Mouse (Mus musculus) intestine, postnatal 0 days (tissue): ENCODE data around the gene Olfr330. TPM values are rescaled to one million over a fixed set of nuclear protein-coding genes. Genes with fewer than 3 reads are reported as not detected.
"Not testable (repeated sequence)": the region's sequence is repeated elsewhere in the genome, so short reads cannot be mapped to it uniquely, and the experiment has no call there.

Experiments
- ATAC-seq: fragments of 200-750 bp; cut with Nextera tagmentation; 2 replicates; pipeline ENCODE4 v1.8.0; 2017; ENCODE audit warnings: mild to moderate bottlenecking, moderate TSS enrichment, moderate library complexity
- H3K27ac ChIP-seq: fragments of 300-500 bp; sonication (generic); 2 replicates; pipeline ENCODE4 v1.5.1; 2014; ENCODE audit warnings: mild to moderate bottlenecking, low read depth, low read length, moderate library complexity
- H3K27me3 ChIP-seq: fragments of 300-500 bp; sonication (generic); replicated peaks from 2 replicates; pipeline ENCODE4 v1.6.1; 2014; ENCODE audit warnings: low read length, mixed read lengths; ENCODE audit not compliant: control insufficient read depth, insufficient read depth
- H3K36me3 ChIP-seq: fragments of 300-500 bp; sonication (generic); 2 replicates; pipeline ENCODE4 v1.6.1; 2014; ENCODE audit warnings: mild to moderate bottlenecking, moderate library complexity; ENCODE audit not compliant: control insufficient read depth, insufficient read depth
- H3K4me1 ChIP-seq: fragments of 300-500 bp; sonication (generic); replicated peaks from 2 replicates; pipeline ENCODE4 v1.6.1; 2014; ENCODE audit warnings: antibody characterized with exemption, low read length, mixed read lengths; ENCODE audit not compliant: control insufficient read depth, insufficient read depth
- H3K4me2 ChIP-seq: fragments of 300-500 bp; sonication (generic); replicated peaks from 2 replicates; pipeline ENCODE4 v1.6.1; 2014; ENCODE audit warnings: low read depth, mild to moderate bottlenecking, moderate library complexity
- H3K4me3 ChIP-seq: fragments of 300-500 bp; sonication (generic); 2 replicates; pipeline ENCODE4 v1.5.1; 2014; ENCODE audit warnings: low read depth, low read length
- H3K9ac ChIP-seq: fragments of 300-500 bp; sonication (generic); 2 replicates; pipeline ENCODE4 v1.6.1; 2014; ENCODE audit warnings: mild to moderate bottlenecking, low read depth, low read length
- H3K9me3 ChIP-seq: fragments of 300-500 bp; sonication (generic); 2 replicates; pipeline ENCODE4 v1.6.1; 2016; ENCODE audit warnings: mixed run types; ENCODE audit not compliant: control insufficient read depth
- CTCF ChIP-seq: sonication (generic); IDR thresholded peaks from 2 replicates; pipeline ENCODE4 v1.5.1; 2016; ENCODE audit warnings: low read depth, mild to moderate bottlenecking, control low read depth, antibody characterized with exemption, moderate library complexity
- WGBS: fragments of 180-500 bp; shearing (Covaris S2); extraction: QIAGEN DNeasy Blood & Tissue Kit; methylation state at CpG from one replicate; pipeline ENCODE4 v1.1.7; 2014; 5-methylcytosine and 5-hydroxymethylcytosine counted together
- polyA plus RNA-seq: library from polyadenylated mRNA; unstranded; fragments of >200 nt; fragmentation: Nextera tagmentation; extraction: Ambion mirVana; gene quantifications from 2 replicates; pipeline ENCODE4 v1.2.1, GENCODE M21; 2015

Olfr330 gene
- polyA plus RNA-seq, 1 experiment from 2014 or later = not detected

DNA sequence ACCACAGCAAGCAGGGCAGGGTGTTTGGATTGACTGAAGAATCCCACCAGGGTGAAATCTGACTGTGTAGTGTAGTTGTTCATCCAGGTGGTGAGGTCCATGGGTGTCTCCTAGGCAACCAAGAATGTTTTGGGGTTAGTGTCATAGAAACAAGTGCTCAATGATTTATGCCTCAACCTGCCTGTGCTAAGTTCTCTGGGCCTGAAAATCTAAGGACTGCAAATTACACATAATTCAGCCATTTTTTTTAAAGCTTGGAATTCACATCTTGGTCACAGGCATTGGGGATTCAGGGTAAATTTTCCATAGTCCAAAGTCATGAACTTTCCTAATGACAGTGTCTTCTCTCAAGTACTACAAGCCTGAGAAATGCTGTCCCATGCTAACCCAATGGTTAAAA lies 32.2 kb downstream of the Olfr330 start, which contains the start of gene Olfr331:
Gene Olfr331 (minus strand): TSS at position 101 of the 400 bp plus-strand sequence.
- H3K4me1 ChIP-seq, H3K36me3 ChIP-seq, H3K9me3 ChIP-seq, H3K4me3 ChIP-seq, ATAC-seq, H3K27ac ChIP-seq, H3K9ac ChIP-seq, H3K4me2 ChIP-seq: not testable (repeated sequence)
- peaks cover 36% of the 10 kb centered on the region for H3K27me3 ChIP-seq

GRCm38 (mm10) chr11:58499290-58499689 lies 35.3 kb downstream of the Olfr330 start:
- peak; percentile 62 for TF ChIP-seq CTCF
- no peak overlapping the region for H3K9ac ChIP-seq

DNA sequence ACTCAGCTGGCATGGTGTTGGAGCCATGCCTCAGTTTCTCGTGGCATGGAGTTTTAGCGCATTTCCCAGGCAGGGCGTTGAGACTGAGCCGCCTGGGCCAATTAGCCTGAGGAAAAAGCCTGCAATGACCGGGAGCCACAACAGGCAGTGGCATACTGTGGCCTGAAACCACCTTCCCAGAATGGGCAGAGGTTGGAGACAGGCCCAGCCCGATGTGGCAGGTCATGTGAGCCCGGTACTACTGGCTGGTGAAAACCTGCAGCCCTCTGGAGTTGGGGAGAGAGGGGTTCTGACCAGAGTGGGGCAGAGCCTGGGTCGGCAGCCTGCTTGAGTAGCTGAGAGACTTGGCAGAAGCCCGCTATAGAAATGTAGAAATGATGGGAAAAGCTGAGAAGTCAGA lies 35.9 kb downstream of the Olfr330 start:
- Histone ChIP-seq H3K27ac (no peak overlapping the region), H3K4me1 (no peaks in the 10 kb centered on the region), H3K27me3 (peaks cover 38% of the 10 kb centered on the region), H3K9me3 (no peaks in the 10 kb centered on the region), H3K9ac (no peak overlapping the region), H3K4me3 (no peak overlapping the region), H3K36me3 (no peaks in the 10 kb centered on the region), H3K4me2 (no peak overlapping the region)
- TF ChIP-seq CTCF = no peak
- 80% methylated on average over 9 of the region's 9 CpGs for WGBS
- ATAC-seq = no peak

More at GRCm38 (mm10) chr11:58499290-58499689, 35.3 kb downstream of the Olfr330 start:
- Histone ChIP-seq H3K4me3 (no peak overlapping the region), H3K36me3 (no peaks in the 10 kb centered on the region), H3K4me2 (no peak overlapping the region), H3K27ac (no peak overlapping the region), H3K9me3 (no peaks in the 10 kb centered on the region), H3K4me1 (no peaks in the 10 kb centered on the region), H3K27me3 (peaks cover 41% of the 10 kb centered on the region)
- ATAC-seq = no peak
- 36% methylated on average over 3 of the region's 3 CpGs for WGBS

DNA sequence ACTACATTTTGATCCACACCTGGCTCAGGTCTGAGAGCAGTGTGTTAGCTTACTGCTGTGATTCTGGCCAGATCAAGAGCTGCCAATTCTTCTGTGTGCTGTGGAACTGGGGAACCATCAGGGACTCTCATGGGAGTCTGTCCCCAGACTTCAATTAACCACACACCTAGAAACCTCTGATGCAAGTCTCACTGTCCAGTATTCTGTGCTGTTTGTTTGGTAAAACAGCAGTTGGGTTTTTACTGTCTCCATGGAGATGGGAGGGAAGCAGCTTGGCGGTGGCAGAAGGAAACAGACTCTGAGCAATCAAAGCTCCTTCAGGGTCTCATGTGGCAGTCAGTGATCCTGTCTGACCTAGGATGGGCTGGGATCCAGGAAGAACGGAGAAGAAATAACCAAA lies 42.2 kb downstream of the Olfr330 start, which contains the start of gene Olfr332:
Gene Olfr332 (minus strand): TSS at position 101 of the 400 bp plus-strand sequence.
- H3K4me2 ChIP-seq = no peak within 1 kb of the TSS
- H3K9ac ChIP-seq = no peak within 1 kb of the TSS
- no peaks in the 10 kb centered on the region for H3K36me3 ChIP-seq
- H3K27ac ChIP-seq = no peak within 1 kb of the TSS
- H3K9me3 ChIP-seq = no peaks in the 10 kb centered on the region
- WGBS = 80% methylated on average over 2 of the region's 2 CpGs
- peaks cover 42% of the 10 kb centered on the region; the same call in 1 of the 2 replicates for H3K27me3 ChIP-seq
- no peak for ATAC-seq
- no peaks in the 10 kb centered on the region for H3K4me1 ChIP-seq
- no peak for TF ChIP-seq CTCF
- no peak within 1 kb of the TSS for H3K4me3 ChIP-seq

Other genes starting within 250 kb of the Olfr330 start
- 3.9 and 4.7 TPM in 2 replicates for gene Zfp692, start 227.8 kb downstream of the Olfr330 start, polyA plus RNA-seq
- 32.0 and 33.8 TPM in 2 replicates for gene Zfp672, start 204.5 kb downstream of the Olfr330 start, polyA plus RNA-seq
- 13.2 and 14.7 TPM in 2 replicates for gene Sh3bp5l, start 204.1 kb downstream of the Olfr330 start, polyA plus RNA-seq
- 1,454 and 1,717 TPM in 2 replicates for gene Lypd8, start 155.8 kb downstream of the Olfr330 start, polyA plus RNA-seq
- gene 1810065E05Rik, start 113.7 kb downstream of the Olfr330 start, polyA plus RNA-seq = 0.77 and 4.8 TPM in 2 replicates
- not detected in 2 replicates for gene Gm12253, start 102.3 kb downstream of the Olfr330 start, polyA plus RNA-seq
- not detected in 2 replicates for gene Lypd9, start 81.9 kb downstream of the Olfr330 start, polyA plus RNA-seq
- not detected in 2 replicates for gene Olfr30, start 72.6 kb downstream of the Olfr330 start, polyA plus RNA-seq
- gene Olfr332, start 42.3 kb downstream of the Olfr330 start, polyA plus RNA-seq = not detected in 2 replicates
- gene Olfr331, start 32.3 kb downstream of the Olfr330 start, polyA plus RNA-seq = not detected in 2 replicates
- not detected in 2 replicates for gene Olfr329-ps, start 11.6 kb upstream of the Olfr330 start, polyA plus RNA-seq
- gene Olfr328, start 20.8 kb upstream of the Olfr330 start, polyA plus RNA-seq = not detected in 2 replicates
- gene Olfr224, start 35.7 kb upstream of the Olfr330 start, polyA plus RNA-seq = not detected in 2 replicates
- not detected in 2 replicates for gene Olfr325, start 42.9 kb upstream of the Olfr330 start, polyA plus RNA-seq
- gene Olfr324, start 60.3 kb upstream of the Olfr330 start, polyA plus RNA-seq = not detected in 2 replicates
- 24.5 and 49.3 TPM in 2 replicates for gene 2210407C18Rik, start 81.2 kb upstream of the Olfr330 start, polyA plus RNA-seq
- not detected in 2 replicates for gene Olfr323, start 95.7 kb upstream of the Olfr330 start, polyA plus RNA-seq
- gene Trim58, start 105.6 kb upstream of the Olfr330 start, polyA plus RNA-seq = not detected in 2 replicates
- gene Olfr322, start 123.9 kb upstream of the Olfr330 start, polyA plus RNA-seq = not detected in 2 replicates
- not detected in 2 replicates for gene Olfr320, start 146.3 kb upstream of the Olfr330 start, polyA plus RNA-seq
- gene Olfr319, start 164.3 kb upstream of the Olfr330 start, polyA plus RNA-seq = not detected in 2 replicates
- not detected in 2 replicates for gene Olfr318, start 189.2 kb upstream of the Olfr330 start, polyA plus RNA-seq
- not detected in 2 replicates for gene Olfr317, start 204.4 kb upstream of the Olfr330 start, polyA plus RNA-seq
- not detected in 2 replicates for gene Olfr316, start 217.9 kb upstream of the Olfr330 start, polyA plus RNA-seq
- not detected in 2 replicates for gene Olfr315, start 238.4 kb upstream of the Olfr330 start, polyA plus RNA-seq
- gene Olfr314, start 248.1 kb upstream of the Olfr330 start, polyA plus RNA-seq = not detected in 2 replicates